Mouse (Mus musculus): ENCODE measurements around the gene Tph2. TPM values are rescaled to one million over a fixed set of nuclear protein-coding genes. Genes with fewer than 3 reads are reported as not detected.

The Tph2 gene
- polyA plus RNA-seq, 1 experiment, result 0.05 TPM

GRCm38 (mm10) chr10:115143641-115144040 is 41.2 kb downstream of the Tph2 start:
- Histone ChIP-seq H3K36me3 (ENCODE audit: control insufficient read depth, insufficient read depth, low read length) (no peaks in the 10 kb centered on the region), H3K4me1 (ENCODE audit: control insufficient read depth, insufficient read depth, insufficient read length) (no peaks in the 10 kb centered on the region), H3K27me3 (ENCODE audit: control insufficient read depth, insufficient read depth, low read length) (no peaks in the 10 kb centered on the region), H3K4me3 (ENCODE audit: extremely low read depth, insufficient read depth, insufficient read length) (no peak overlapping the region), H3K27ac (ENCODE audit: insufficient read depth, low read length) (no peak overlapping the region)
- WGBS, result 52% methylated on average over 6 of the region's 6 CpGs
- TF ChIP-seq CTCF (IDR thresholded peaks at IDR 0.05; ENCODE audit: extremely low read depth, insufficient read depth, insufficient read length, insufficient replicate concordance), result no peak
- TF ChIP-seq POLR2A (IDR thresholded peaks at IDR 0.05; ENCODE audit: low read depth, low read length), result no peak
- no peak for DNase-seq (ENCODE audit: low read depth in 1 of 2, low spot score in 2 of 2)

GRCm38 (mm10) chr10:115137016-115137415 is 47.8 kb downstream of the Tph2 start:
- no peak overlapping the region for H3K4me3 ChIP-seq (ENCODE audit: extremely low read depth, insufficient read depth, insufficient read length)
- H3K27me3 ChIP-seq (ENCODE audit: control insufficient read depth, insufficient read depth, low read length), result no peaks in the 10 kb centered on the region
- H3K4me1 ChIP-seq (ENCODE audit: control insufficient read depth, insufficient read depth, insufficient read length), result no peaks in the 10 kb centered on the region
- 77% methylated on average over 7 of the region's 7 CpGs for WGBS
- H3K36me3 ChIP-seq (ENCODE audit: control insufficient read depth, insufficient read depth, low read length), result no peaks in the 10 kb centered on the region
- no peak for DNase-seq (ENCODE audit: low read depth in 1 of 2, low spot score in 2 of 2)
- no peak overlapping the region for H3K27ac ChIP-seq (ENCODE audit: insufficient read depth, low read length)
- TF ChIP-seq POLR2A (IDR thresholded peaks at IDR 0.05; ENCODE audit: low read depth, low read length) (no peak), CTCF (IDR thresholded peaks at IDR 0.05; ENCODE audit: extremely low read depth, insufficient read depth, insufficient read length, insufficient replicate concordance) (no peak)

GRCm38 (mm10) chr10:115127907-115128306 is 56.9 kb downstream of the Tph2 start:
- H3K4me3 ChIP-seq (ENCODE audit: extremely low read depth, insufficient read depth, insufficient read length), result no peak overlapping the region
- no peaks in the 10 kb centered on the region for H3K27me3 ChIP-seq (ENCODE audit: control insufficient read depth, insufficient read depth, low read length)
- H3K36me3 ChIP-seq (ENCODE audit: control insufficient read depth, insufficient read depth, low read length), result no peaks in the 10 kb centered on the region
- 64% methylated on average over 1 of the region's 1 CpGs for WGBS
- DNase-seq (ENCODE audit: low read depth in 1 of 2, low spot score in 2 of 2), result no peak
- no peak for TF ChIP-seq CTCF (IDR thresholded peaks at IDR 0.05; ENCODE audit: extremely low read depth, insufficient read depth, insufficient read length, insufficient replicate concordance)
- TF ChIP-seq POLR2A (IDR thresholded peaks at IDR 0.05; ENCODE audit: low read depth, low read length), result no peak
- no peaks in the 10 kb centered on the region for H3K4me1 ChIP-seq (ENCODE audit: control insufficient read depth, insufficient read depth, insufficient read length)
- no peak overlapping the region for H3K27ac ChIP-seq (ENCODE audit: insufficient read depth, low read length)

DNA sequence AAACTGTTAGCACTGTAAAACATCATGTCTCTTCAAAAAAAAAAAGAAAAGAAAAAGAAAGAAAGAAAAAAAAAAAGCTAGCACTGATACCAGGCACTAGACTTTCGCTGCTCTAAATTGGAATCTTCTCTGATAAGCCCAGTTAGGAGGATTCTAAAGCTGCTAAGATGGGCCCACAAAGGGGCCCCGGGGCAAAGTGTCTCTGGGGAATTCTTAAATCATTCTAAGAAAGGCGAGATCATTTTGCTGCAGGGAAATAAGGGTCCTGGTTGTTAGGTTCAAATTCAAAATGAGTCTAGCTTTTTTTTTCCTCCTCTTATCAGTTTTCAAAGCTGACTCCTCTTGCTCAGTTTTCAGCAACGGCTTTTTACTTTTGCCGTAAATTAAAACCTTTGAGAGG is 59.3 kb downstream of the Tph2 start:
- Histone ChIP-seq H3K27ac (ENCODE audit: insufficient read depth, low read length) (no peak overlapping the region), H3K36me3 (ENCODE audit: control insufficient read depth, insufficient read depth, low read length) (no peaks in the 10 kb centered on the region), H3K4me1 (ENCODE audit: control insufficient read depth, insufficient read depth, insufficient read length) (no peaks in the 10 kb centered on the region), H3K27me3 (ENCODE audit: control insufficient read depth, insufficient read depth, low read length) (no peaks in the 10 kb centered on the region), H3K4me3 (ENCODE audit: extremely low read depth, insufficient read depth, insufficient read length) (no peak overlapping the region)
- 73% methylated on average over 5 of the region's 5 CpGs for WGBS
- TF ChIP-seq POLR2A (IDR thresholded peaks at IDR 0.05; ENCODE audit: low read depth, low read length), result no peak
- TF ChIP-seq CTCF (IDR thresholded peaks at IDR 0.05; ENCODE audit: extremely low read depth, insufficient read depth, insufficient read length, insufficient replicate concordance), result no peak
- DNase-seq (ENCODE audit: low read depth in 1 of 2, low spot score in 2 of 2), result no peak

GRCm38 (mm10) chr10:115125027-115125426 is 59.8 kb downstream of the Tph2 start:
- WGBS, result 81% methylated on average over 5 of the region's 5 CpGs
- no peak for DNase-seq (ENCODE audit: low read depth in 1 of 2, low spot score in 2 of 2)
- no peaks in the 10 kb centered on the region for H3K27me3 ChIP-seq (ENCODE audit: control insufficient read depth, insufficient read depth, low read length)
- no peak overlapping the region for H3K4me3 ChIP-seq (ENCODE audit: extremely low read depth, insufficient read depth, insufficient read length)
- no peak overlapping the region for H3K27ac ChIP-seq (ENCODE audit: insufficient read depth, low read length)
- H3K4me1 ChIP-seq (ENCODE audit: control insufficient read depth, insufficient read depth, insufficient read length), result no peaks in the 10 kb centered on the region
- no peaks in the 10 kb centered on the region for H3K36me3 ChIP-seq (ENCODE audit: control insufficient read depth, insufficient read depth, low read length)
- no peak for TF ChIP-seq POLR2A (IDR thresholded peaks at IDR 0.05; ENCODE audit: low read depth, low read length)
- TF ChIP-seq CTCF (IDR thresholded peaks at IDR 0.05; ENCODE audit: extremely low read depth, insufficient read depth, insufficient read length, insufficient replicate concordance), result no peak

DNA sequence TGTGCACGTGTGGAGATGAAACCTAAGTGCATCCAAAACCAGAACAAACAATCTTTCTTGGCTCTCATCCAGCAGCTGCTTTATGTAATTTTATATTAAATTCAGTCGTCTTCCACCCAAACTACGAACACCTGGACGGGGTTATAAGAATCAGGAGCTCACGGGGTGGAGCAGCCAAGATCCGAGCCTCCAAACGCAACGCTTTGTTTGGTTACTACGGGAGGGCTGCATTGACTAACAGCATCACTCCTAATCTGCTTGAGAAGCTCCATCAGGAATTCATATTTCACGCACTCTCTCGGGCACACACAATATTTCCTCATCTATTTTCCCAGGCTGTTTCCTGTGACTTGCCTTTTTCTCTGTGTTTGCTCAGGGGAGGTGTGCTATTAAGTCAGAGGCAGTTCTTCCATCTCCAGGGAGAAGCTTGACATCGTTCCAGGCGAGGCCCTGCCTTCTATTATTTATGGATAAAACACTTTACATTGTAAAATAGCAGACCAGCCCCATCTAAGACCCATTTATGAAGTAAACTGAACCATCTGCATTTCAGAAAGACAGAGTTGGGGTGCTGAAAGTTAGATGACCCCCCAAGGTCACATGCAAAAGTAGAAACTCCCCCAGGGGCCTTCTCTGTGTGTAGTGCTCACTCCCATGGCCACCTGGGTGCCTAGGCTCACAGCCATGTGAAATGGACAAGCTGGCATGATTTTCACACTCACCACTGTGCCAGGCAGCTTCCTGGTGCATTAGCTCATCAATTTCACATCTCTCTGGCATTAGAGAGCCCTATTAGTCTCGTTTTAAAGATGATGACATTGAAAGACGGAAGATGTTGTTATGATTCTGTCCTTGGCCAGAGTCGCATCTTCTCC is 76.9 kb downstream of the Tph2 start:
- TF ChIP-seq CTCF (IDR thresholded peaks at IDR 0.05; ENCODE audit: extremely low read depth, insufficient read depth, insufficient read length, insufficient replicate concordance) (no peak), POLR2A (IDR thresholded peaks at IDR 0.05; ENCODE audit: low read depth, low read length) (no peak)
- Histone ChIP-seq H3K27me3 (ENCODE audit: control insufficient read depth, insufficient read depth, low read length) (no peaks in the 10 kb centered on the region), H3K36me3 (ENCODE audit: control insufficient read depth, insufficient read depth, low read length) (no peaks in the 10 kb centered on the region), H3K4me1 (ENCODE audit: control insufficient read depth, insufficient read depth, insufficient read length) (no peaks in the 10 kb centered on the region), H3K27ac (ENCODE audit: insufficient read depth, low read length) (no peak overlapping the region), H3K4me3 (ENCODE audit: extremely low read depth, insufficient read depth, insufficient read length) (no peak overlapping the region)
- WGBS, result 80% methylated on average over 16 of the region's 16 CpGs
- DNase-seq (ENCODE audit: low read depth in 1 of 2, low spot score in 2 of 2), result no peak

GRCm38 (mm10) chr10:115104175-115104574 is 80.6 kb downstream of the Tph2 start:
- Histone ChIP-seq H3K4me3 (ENCODE audit: extremely low read depth, insufficient read depth, insufficient read length) (no peak overlapping the region), H3K27me3 (ENCODE audit: control insufficient read depth, insufficient read depth, low read length) (no peaks in the 10 kb centered on the region), H3K27ac (ENCODE audit: insufficient read depth, low read length) (no peak overlapping the region), H3K4me1 (ENCODE audit: control insufficient read depth, insufficient read depth, insufficient read length) (no peaks in the 10 kb centered on the region), H3K36me3 (ENCODE audit: control insufficient read depth, insufficient read depth, low read length) (no peaks in the 10 kb centered on the region)
- TF ChIP-seq CTCF (IDR thresholded peaks at IDR 0.05; ENCODE audit: extremely low read depth, insufficient read depth, insufficient read length, insufficient replicate concordance), result no peak
- TF ChIP-seq POLR2A (IDR thresholded peaks at IDR 0.05; ENCODE audit: low read depth, low read length), result no peak
- DNase-seq (ENCODE audit: low read depth in 1 of 2, low spot score in 2 of 2), result no peak
- WGBS, result 74% methylated on average over 8 of the region's 8 CpGs

Measured in spleen, adult 2 months (tissue).